13 mouse cellular contexts compared by ENCODE assay signal in the genomic region with DNA sequence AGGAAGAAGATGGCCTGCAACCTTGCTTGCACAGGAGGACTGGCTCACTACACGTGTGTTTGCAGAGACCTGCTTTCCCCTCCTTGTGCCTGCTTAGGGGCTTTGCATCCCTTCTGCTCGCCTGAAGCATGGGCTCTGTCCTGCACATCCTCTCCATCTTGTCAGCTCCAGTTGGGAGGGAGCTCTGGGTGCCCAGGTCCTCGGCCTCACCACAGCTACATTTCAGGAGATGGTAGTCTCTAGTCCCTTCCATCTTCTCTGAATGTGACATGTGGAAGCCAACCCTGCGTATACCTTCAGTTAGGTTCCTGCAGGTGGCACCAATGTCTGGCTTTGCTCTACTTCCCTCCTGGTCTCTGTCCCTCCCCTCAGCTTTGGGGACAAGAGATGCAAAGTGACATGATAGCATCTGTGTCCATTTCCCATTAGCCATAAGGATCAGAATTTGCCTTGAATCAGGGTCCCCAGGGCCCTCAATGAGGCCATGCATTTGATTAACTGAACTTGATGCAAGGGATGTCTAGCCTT. TPM values are rescaled to one million over a fixed set of nuclear protein-coding genes. Genes with fewer than 3 reads are reported as not detected.
DNase-seq lines count a peak whose midpoint lies in the region; ATAC-seq and TF ChIP-seq lines count a peak whose summit lies in the region.
"Had no signal": no experiment of that assay in that cellular context is flagged by ENCODE, and none has a peak within 500 bp of the region (broad histone marks: within the 10 kb centered on the region; RNA-seq: fewer than 3 reads in every experiment).

No protein-coding gene starts in this region.

- no peak for ATAC-seq in CD4-positive, CD25-positive, alpha-beta regulatory T cell, adult 4 months
- no peak for ATAC-seq in forebrain, embryonic 13.5 days

- DNase-seq in CD4-positive, CD25-positive, alpha-beta regulatory T cell, adult 2 months (ENCODE audit: low read depth, low spot score) = peak; percentile 44
- DNase-seq in lung, adult 2 months = no peak
- DNase-seq in lung, postnatal 25 days (ENCODE audit: low spot score) = no peak
- DNase-seq in thymus, postnatal 4 days = peak; percentile 40
- no peak for DNase-seq in thymus, adult 2 months
- no peak for DNase-seq in urinary bladder, postnatal 4 days (ENCODE audit: low spot score in 2 of 2)
- DNase-seq: cerebellum, postnatal 36 days; gastrocnemius, postnatal 36 days; kidney, adult 8-10 months had no signal

- H3K4me3 ChIP-seq in lung, adult 2 months (replicated peaks; ENCODE audit: extremely low read depth, low read depth, low read length) = no peak overlapping the region
- no peak overlapping the region for H3K4me3 ChIP-seq in thymus, adult 2 months (ENCODE audit: control insufficient read depth, insufficient read depth, low read length)
- no peak overlapping the region for H3K4me3 ChIP-seq in forebrain, embryonic 13.5 days
- H3K4me3 ChIP-seq: embryonic facial prominence, embryonic 12.5 days; myocyte had no signal

- 68% methylated on average over 4 of the region's 4 CpGs for WGBS in lung, adult 2 months
- 65% methylated on average over 4 of the region's 4 CpGs for WGBS in thymus, adult 2 months
- WGBS in forebrain, embryonic 13.5 days = 61% methylated on average over 4 of the region's 4 CpGs

- H3K4me2 ChIP-seq in forebrain, embryonic 13.5 days = no peak overlapping the region
- H3K4me2 ChIP-seq: embryonic facial prominence, embryonic 12.5 days had no signal

- TF ChIP-seq CTCF in lung, adult 2 months (IDR thresholded peaks at IDR 0.05; ENCODE audit: insufficient read depth, low read length) = peak; percentile 35; the same call in 1 of the 2 replicates
- TF ChIP-seq CTCF in thymus, adult 2 months (IDR thresholded peaks at IDR 0.05; ENCODE audit: borderline replicate concordance, control insufficient read depth, extremely low read depth, insufficient read depth, low read length, poor library complexity) = no peak

- H3K36me3 ChIP-seq in thymus, adult 2 months (ENCODE audit: control insufficient read depth, insufficient read depth, low read length) = no peaks in the 10 kb centered on the region
- no peaks in the 10 kb centered on the region for H3K36me3 ChIP-seq in forebrain, embryonic 13.5 days (ENCODE audit: poor library complexity, severe bottlenecking)
- H3K36me3 ChIP-seq: embryonic facial prominence, embryonic 12.5 days had no signal

- H3K27me3 ChIP-seq in thymus, adult 2 months (ENCODE audit: control insufficient read depth, insufficient read depth, low read length) = no peaks in the 10 kb centered on the region
- H3K27me3 ChIP-seq in forebrain, embryonic 13.5 days = peaks cover 22% of the 10 kb centered on the region

- no peak overlapping the region for H3K9ac ChIP-seq in forebrain, embryonic 13.5 days
- H3K9ac ChIP-seq: embryonic facial prominence, embryonic 12.5 days had no signal

- H3K27ac ChIP-seq in thymus, adult 2 months (ENCODE audit: control insufficient read depth, insufficient read depth, low read length) = no peak overlapping the region
- no peak overlapping the region for H3K27ac ChIP-seq in forebrain, embryonic 13.5 days
- H3K27ac ChIP-seq: embryonic facial prominence, embryonic 12.5 days had no signal

- no peak for TF ChIP-seq POLR2A in lung, adult 2 months (IDR thresholded peaks at IDR 0.05; ENCODE audit: borderline replicate concordance, extremely low read depth, low read depth, low read length)
- no peak for TF ChIP-seq POLR2A in thymus, adult 2 months (IDR thresholded peaks at IDR 0.05; ENCODE audit: control insufficient read depth, extremely low read depth, insufficient read depth, low read length, poor library complexity)

- H3K4me1 ChIP-seq in lung, adult 2 months (ENCODE audit: control insufficient read depth, insufficient read depth, low read length) = no peaks in the 10 kb centered on the region; the same call in none of the 2 replicates
- peaks cover 64% of the 10 kb centered on the region for H3K4me1 ChIP-seq in thymus, adult 2 months (replicated peaks; ENCODE audit: control insufficient read depth, insufficient read depth, low read length)
- peaks cover 6% of the 10 kb centered on the region; the same call in 1 of the 2 replicates for H3K4me1 ChIP-seq in forebrain, embryonic 13.5 days
- H3K4me1 ChIP-seq: embryonic facial prominence, embryonic 12.5 days had no signal

- no peaks in the 10 kb centered on the region for H3K9me3 ChIP-seq in forebrain, embryonic 13.5 days (replicated peaks)
- H3K9me3 ChIP-seq: embryonic facial prominence, embryonic 12.5 days had no signal

RNA-seq across cellular contexts. Expression of gene Sh3bp2, which starts 1.6 kb away (rescaled TPM):
- polyA plus RNA-seq in CD4-positive, CD25-positive, alpha-beta regulatory T cell, adult 4 months (2017; shearing (Covaris generic)) = 10 to 100 TPM in 1 of 2 experiments, 1 to 10 TPM in 1; 6.0 to 18.6 TPM
- 14.1 and 17.3 TPM in 2 replicates for polyA plus RNA-seq in lung, adult 2 months (2012; rRNA removed)
- polyA plus RNA-seq in thymus, adult 2 months (2012; rRNA removed) = 33.8 and 40.6 TPM in 2 replicates
- 19.1 and 23.1 TPM in 2 replicates for polyA plus RNA-seq in forebrain, embryonic 13.5 days (2015; fragmentation: Nextera tagmentation; extraction: Ambion mirVana)

RNA-seq across cellular contexts. Expression of gene Tnip2, which starts 10.2 kb away (rescaled TPM):
- 10 to 100 TPM; 26.9 to 31.4 TPM for polyA plus RNA-seq in CD4-positive, CD25-positive, alpha-beta regulatory T cell, adult 4 months (2017; shearing (Covaris generic))
- polyA plus RNA-seq in lung, adult 2 months (2012; rRNA removed) = 30.1 and 33.6 TPM in 2 replicates
- polyA plus RNA-seq in thymus, adult 2 months (2012; rRNA removed) = 19.8 and 22.0 TPM in 2 replicates
- polyA plus RNA-seq in forebrain, embryonic 13.5 days (2015; fragmentation: Nextera tagmentation; extraction: Ambion mirVana) = 5.1 and 5.7 TPM in 2 replicates

RNA-seq across cellular contexts. Expression of gene Add1, which starts 49.4 kb away (rescaled TPM):
- 100 to 1,000 TPM; 117 to 179 TPM for polyA plus RNA-seq in CD4-positive, CD25-positive, alpha-beta regulatory T cell, adult 4 months (2017; shearing (Covaris generic))
- 188 and 231 TPM in 2 replicates for polyA plus RNA-seq in lung, adult 2 months (2012; rRNA removed)
- polyA plus RNA-seq in thymus, adult 2 months (2012; rRNA removed) = 219 and 224 TPM in 2 replicates
- polyA plus RNA-seq in forebrain, embryonic 13.5 days (2015; fragmentation: Nextera tagmentation; extraction: Ambion mirVana) = 173 and 185 TPM in 2 replicates

Comparison
In these comparisons a context has a peak if more than half of its experiments do, and no peak if none do; other contexts are left out.
1. DNase-seq: peak in CD4-positive, CD25-positive, alpha-beta regulatory T cell, adult 2 months (single experiment) and thymus, postnatal 4 days (single experiment); none in lung, adult 2 months (single experiment), lung, postnatal 25 days (single experiment), thymus, adult 2 months (single experiment) and urinary bladder, postnatal 4 days (0 of 2).